Mouse (Mus musculus) cerebellum, adult 2 months (tissue): ENCODE data around the gene Wdfy3.

Experiments
- CTCF ChIP-seq: fragments of 200-500 bp; IDR thresholded peaks from 2 replicates; pipeline ENCODE4 v1.5.1; 2011; ENCODE audit warnings: low read depth, mild to moderate bottlenecking, control low read depth, low read length, moderate library complexity, borderline replicate concordance; ENCODE audit not compliant: insufficient read depth
- POLR2A ChIP-seq: fragments of 200-500 bp; IDR thresholded peaks from 2 replicates; pipeline ENCODE4 v1.6.1; 2011; ENCODE audit warnings: low read length, control low read depth, borderline replicate concordance; ENCODE audit not compliant: insufficient read depth

GRCm38 (mm10) chr5:101992969-101993670, 76.6 kb downstream of the Wdfy3 start:
- TF ChIP-seq CTCF (no peak), POLR2A (no peak)
